Mouse (Mus musculus) kidney, adult 2 months (tissue): ENCODE data around the gene Phyhd1.

Experiments
- CTCF ChIP-seq: fragments of 200-500 bp; conservative IDR thresholded peaks from 2 replicates; pipeline ENCODE4 v1.5.1; 2011; ENCODE audit warnings: low read depth, mild to moderate bottlenecking, control low read depth, low read length, moderate library complexity, mixed read lengths; ENCODE audit not compliant: insufficient read depth, insufficient read length
- POLR2A ChIP-seq: fragments of 200-500 bp; IDR thresholded peaks from one replicate; pipeline ENCODE4 v1.6.1; 2011; ENCODE audit warnings: low read depth, low read length, control low read depth

DNA sequence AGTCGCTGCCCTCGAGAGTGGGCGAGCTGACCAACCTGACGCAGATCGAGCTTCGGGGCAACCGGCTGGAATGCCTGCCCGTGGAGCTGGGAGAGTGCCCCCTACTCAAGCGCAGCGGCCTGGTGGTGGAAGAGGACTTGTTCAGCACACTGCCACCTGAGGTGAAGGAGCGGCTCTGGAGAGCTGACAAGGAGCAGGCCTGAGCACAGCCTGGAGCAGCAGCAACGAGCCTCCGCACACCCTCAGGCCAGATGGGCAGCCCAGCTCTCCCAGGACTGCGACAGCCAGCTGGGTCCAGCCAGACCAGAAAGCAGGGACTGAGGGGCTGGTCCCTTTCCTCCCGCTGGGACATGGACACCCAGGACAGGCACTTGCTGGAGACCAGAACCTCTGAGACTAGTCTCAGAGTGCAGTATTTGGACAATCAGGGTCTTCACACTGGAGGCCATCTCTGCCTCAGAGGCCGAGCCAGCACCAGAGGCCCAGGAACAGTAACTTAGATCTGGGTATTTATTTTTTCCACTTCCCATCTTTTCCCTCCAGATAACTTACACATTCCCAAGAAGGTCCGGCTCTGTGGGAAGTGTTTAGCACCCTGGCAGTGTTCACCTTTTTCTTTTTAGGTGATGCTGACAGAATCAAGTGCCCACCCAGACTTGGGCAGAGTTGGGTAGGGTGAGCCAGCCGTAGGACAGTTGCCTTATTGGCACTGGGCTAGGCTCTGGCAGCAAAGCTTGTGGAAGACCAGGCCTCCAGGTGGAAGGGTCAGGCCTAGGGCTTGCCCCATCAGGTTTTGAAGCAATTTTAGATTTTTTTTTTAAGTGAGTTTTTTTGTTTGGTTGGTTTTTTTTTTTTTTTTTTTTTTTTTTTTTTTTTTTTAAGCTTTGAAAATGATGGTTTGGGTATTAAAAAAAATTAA is 3.8 kb upstream of the Phyhd1 start:
- TF ChIP-seq CTCF, result no peak
- TF ChIP-seq POLR2A, result no peak
